Mouse (Mus musculus) lung, postnatal 0 days (tissue): Measurements from ENCODE around the gene C2. TPM values are rescaled to one million over a fixed set of nuclear protein-coding genes. Genes with fewer than 3 reads are reported as not detected.
A peak's percentile ranks its signal among the peaks of the same experiment; 100 is the strongest.

Source experiments
- ATAC-seq: fragments of 200-750 bp; cut with Nextera tagmentation; 2 replicates; pipeline ENCODE4 v1.8.0; 2017; ENCODE audit warnings: moderate library complexity
- DNase-seq: peaks from one replicate; pipeline ENCODE4 v3.0.0-alpha.2; 2016; ENCODE audit warnings: low spot score
- H3K27ac ChIP-seq: fragments of 300-500 bp; sonication (generic); 2 replicates; pipeline ENCODE4 v1.5.1; 2014; ENCODE audit warnings: antibody characterized with exemption, mild to moderate bottlenecking, low read length, mixed read lengths
- H3K27me3 ChIP-seq: fragments of 300-500 bp; sonication (generic); replicated peaks from 2 replicates; pipeline ENCODE4 v1.6.1; 2014; ENCODE audit warnings: low read length, mixed read lengths; ENCODE audit not compliant: insufficient read depth
- H3K36me3 ChIP-seq: fragments of 300-500 bp; sonication (generic); 2 replicates; pipeline ENCODE4 v1.6.1; 2014; ENCODE audit warnings: low read length, mixed read lengths; ENCODE audit not compliant: insufficient read depth
- H3K4me1 ChIP-seq: fragments of 300-500 bp; sonication (generic); 2 replicates; pipeline ENCODE4 v1.6.1; 2014; ENCODE audit warnings: antibody characterized with exemption, low read depth, low read length, mixed read lengths; ENCODE audit not compliant: insufficient read depth
- H3K4me2 ChIP-seq: fragments of 300-500 bp; sonication (generic); replicated peaks from 2 replicates; pipeline ENCODE4 v1.6.1; 2014; ENCODE audit warnings: low read depth, mild to moderate bottlenecking, low read length, moderate library complexity, mixed read lengths
- H3K4me3 ChIP-seq: fragments of 300-500 bp; sonication (generic); 2 replicates; pipeline ENCODE4 v1.5.1; 2014; ENCODE audit warnings: low read depth, low read length
- H3K9ac ChIP-seq: fragments of 300-500 bp; sonication (generic); replicated peaks from 2 replicates; pipeline ENCODE4 v1.6.1; 2014; ENCODE audit warnings: low read depth, mild to moderate bottlenecking
- H3K9me3 ChIP-seq: fragments of 300-500 bp; sonication (generic); 2 replicates; pipeline ENCODE4 v1.6.1; 2016; ENCODE audit warnings: low read length, mixed read lengths
- CTCF ChIP-seq: IDR thresholded peaks from 2 replicates; pipeline ENCODE4 v1.5.1; 2016; ENCODE audit warnings: antibody characterized with exemption, mild to moderate bottlenecking
- EP300 ChIP-seq: IDR thresholded peaks from 2 replicates; pipeline ENCODE4 v1.6.1; 2016; ENCODE audit warnings: antibody characterized with exemption, mild to moderate bottlenecking, control low read depth
- WGBS: fragments of 180-500 bp; shearing (Covaris S2); extraction: QIAGEN DNeasy Blood & Tissue Kit; methylation state at CpG from one replicate; pipeline ENCODE4 v1.1.7; 2014; 5-methylcytosine and 5-hydroxymethylcytosine counted together
- polyA plus RNA-seq: library from polyadenylated mRNA; unstranded; fragments of >200 nt; fragmentation: Nextera tagmentation; extraction: Ambion mirVana; gene quantifications from 2 replicates; pipeline ENCODE4 v1.2.1, GENCODE M21; 2015

The C2 gene
- polyA plus RNA-seq, 1 experiment from 2014 or later = 11.7 TPM

DNA sequence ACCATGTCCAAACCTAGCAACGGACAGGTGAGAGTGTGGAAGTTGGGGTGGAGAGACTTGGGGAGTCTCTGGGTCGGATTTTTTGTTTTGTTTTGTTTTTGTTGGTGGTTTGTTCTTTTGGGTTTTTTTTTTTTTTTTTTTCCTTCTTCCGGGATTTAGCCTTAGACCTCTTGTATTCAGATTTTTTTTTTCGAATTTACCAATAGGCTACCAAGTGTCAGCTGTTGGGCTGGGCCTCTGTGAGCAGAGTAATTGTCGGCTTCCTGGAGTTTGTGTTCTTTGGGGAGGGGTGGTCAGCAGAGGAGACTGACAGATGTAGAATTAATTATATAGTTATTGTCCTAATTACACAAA lies 1.8 kb upstream of the C2 start:
- WGBS = 0% methylated on average over 5 of the region's 5 CpGs
- TF ChIP-seq EP300 (no peak), CTCF (no peak)
- Histone ChIP-seq H3K4me1 (no peaks in the 10 kb centered on the region), H3K9ac (peak overlapping the region; percentile 85), H3K4me2 (peak overlapping the region; percentile 86), H3K4me3 (peak overlapping the region; percentile 91), H3K36me3 (no peaks in the 10 kb centered on the region), H3K27me3 (no peaks in the 10 kb centered on the region), H3K27ac (peak overlapping the region; percentile 92), H3K9me3 (no peaks in the 10 kb centered on the region)
- DNase-seq (peak; percentile 76), ATAC-seq (no peak)

DNA sequence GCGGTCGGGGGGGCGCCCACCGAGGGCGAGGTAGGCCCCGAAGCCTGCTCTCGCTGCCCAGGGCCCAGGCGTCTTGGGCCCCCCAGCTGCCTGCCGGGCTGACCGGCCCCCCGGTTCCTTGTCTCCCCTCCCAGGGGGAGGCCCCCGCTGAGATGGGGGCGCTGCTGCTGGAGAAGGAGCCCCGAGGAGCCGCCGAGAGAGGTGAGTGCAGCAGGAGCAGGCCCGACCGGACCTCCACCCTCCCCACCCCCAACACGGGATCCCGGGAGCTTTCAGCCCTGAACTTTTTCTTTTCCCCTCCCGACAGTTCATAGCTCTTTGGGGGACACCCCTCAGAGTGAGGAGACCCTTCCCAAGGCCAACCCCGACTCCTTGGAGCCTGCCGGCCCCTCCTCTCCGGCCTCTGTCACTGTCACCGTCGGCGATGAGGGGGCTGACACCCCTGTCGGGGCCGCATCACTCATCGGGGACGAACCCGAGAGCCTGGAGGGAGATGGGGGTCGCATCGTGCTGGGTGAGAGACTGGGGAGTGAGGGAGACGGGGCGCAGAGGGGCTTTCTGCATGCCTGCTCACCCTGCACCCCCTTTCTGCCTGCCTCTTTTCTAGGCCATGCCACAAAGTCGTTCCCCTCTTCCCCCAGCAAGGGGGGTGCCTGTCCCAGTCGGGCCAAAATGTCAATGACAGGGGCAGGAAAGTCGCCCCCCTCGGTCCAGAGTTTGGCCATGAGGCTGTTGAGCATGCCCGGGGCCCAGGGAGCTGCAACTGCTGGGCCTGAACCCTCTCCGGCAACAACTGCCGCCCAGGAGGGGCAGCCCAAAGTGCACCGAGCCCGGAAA lies 1.2 kb upstream of the C2 start:
- H3K27me3 ChIP-seq = no peaks in the 10 kb centered on the region
- no peaks in the 10 kb centered on the region for H3K4me1 ChIP-seq
- peak overlapping the region; percentile 85 for H3K9ac ChIP-seq
- 2% methylated on average over 30 of the region's 45 CpGs for WGBS
- no peaks in the 10 kb centered on the region for H3K36me3 ChIP-seq
- peak overlapping the region; percentile 86 for H3K4me2 ChIP-seq
- peak overlapping the region; percentile 92 for H3K27ac ChIP-seq
- DNase-seq (peak; percentile 38), ATAC-seq (no peak)
- peak overlapping the region; percentile 91 for H3K4me3 ChIP-seq
- TF ChIP-seq EP300 = no peak
- TF ChIP-seq CTCF = no peak
- H3K9me3 ChIP-seq = no peaks in the 10 kb centered on the region

DNA sequence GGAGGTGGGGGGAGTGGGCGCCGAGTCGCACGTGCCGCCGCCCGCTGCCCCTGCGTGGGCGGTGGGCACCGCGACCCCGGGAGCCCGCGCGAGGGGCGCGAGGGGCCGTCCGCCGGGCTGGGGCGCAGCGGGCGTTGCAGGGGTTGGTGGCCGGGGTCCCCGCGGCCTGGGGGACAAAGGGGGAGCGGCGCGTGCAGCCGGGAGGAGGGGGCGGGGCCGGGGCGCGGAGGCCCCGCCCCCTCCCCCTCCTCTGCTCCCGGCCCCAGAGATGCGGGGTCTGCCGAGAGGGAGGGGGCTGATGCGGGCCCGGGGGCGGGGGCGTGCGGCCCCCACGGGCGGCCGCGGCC lies 614 bp upstream of the C2 start:
- TF ChIP-seq EP300 (no peak), CTCF (no peak)
- peak overlapping the region; percentile 85 for H3K9ac ChIP-seq
- WGBS = 0% methylated on average over 7 of the region's 47 CpGs

DNA sequence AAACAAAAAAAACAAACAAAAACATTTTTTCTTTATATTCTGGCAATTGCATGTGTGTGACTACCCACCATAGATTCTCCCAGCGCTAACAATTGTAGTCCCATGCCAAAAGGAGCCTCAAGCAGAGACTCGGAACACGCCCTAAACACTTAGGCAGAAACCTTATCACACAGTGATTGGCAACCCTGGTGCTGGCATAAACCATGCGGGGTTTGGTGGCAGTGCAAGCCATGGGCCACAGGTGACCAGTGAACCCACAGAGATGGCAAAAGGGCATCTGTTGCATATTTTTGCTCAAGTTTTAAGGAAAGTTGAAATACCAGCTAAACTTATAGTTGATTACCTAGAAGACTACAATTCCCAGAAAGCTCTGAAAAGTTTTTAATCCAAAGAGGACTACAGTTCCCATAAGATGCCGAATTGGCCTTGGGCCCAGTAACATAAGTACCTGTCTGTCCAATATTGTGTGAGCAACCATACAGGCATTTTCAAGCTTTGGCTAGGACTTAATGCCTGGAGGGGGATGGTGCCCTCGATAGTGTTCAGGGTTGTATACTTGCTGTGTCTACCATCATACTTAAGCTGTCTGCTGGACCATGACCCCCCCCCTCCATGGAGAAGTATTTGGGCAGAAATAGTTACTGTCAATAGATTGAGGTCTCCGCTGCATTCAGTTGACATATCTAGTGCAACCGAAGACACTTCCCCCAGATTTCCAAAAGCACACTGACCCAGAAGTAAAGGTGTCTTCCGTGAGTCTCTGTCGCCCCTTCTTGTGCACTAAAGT lies 499 bp downstream of the C2 start:
- peak; percentile 88 for DNase-seq
- TF ChIP-seq EP300 = no peak
- TF ChIP-seq CTCF = no peak
- Histone ChIP-seq H3K27ac (peak overlapping the region; percentile 92), H3K36me3 (no peaks in the 10 kb centered on the region), H3K9ac (peak overlapping the region; percentile 85), H3K27me3 (no peaks in the 10 kb centered on the region), H3K4me2 (peak overlapping the region; percentile 86), H3K4me3 (peak overlapping the region; percentile 91), H3K9me3 (no peaks in the 10 kb centered on the region), H3K4me1 (peaks cover 3% of the 10 kb centered on the region; the same call in 1 of the 2 replicates)
- WGBS = 9% methylated on average over 10 of the region's 10 CpGs
- ATAC-seq = peak; percentile 12

More for the DNA sequence above, 614 bp upstream of the C2 start:
- Histone ChIP-seq H3K4me1 (peaks cover 3% of the 10 kb centered on the region; the same call in 1 of the 2 replicates), H3K9me3 (no peaks in the 10 kb centered on the region), H3K4me2 (peak overlapping the region; percentile 86), H3K27ac (peak overlapping the region; percentile 92), H3K27me3 (no peaks in the 10 kb centered on the region), H3K36me3 (no peaks in the 10 kb centered on the region), H3K4me3 (peak overlapping the region; percentile 91)
- DNase-seq (no peak), ATAC-seq (no peak)

DNA sequence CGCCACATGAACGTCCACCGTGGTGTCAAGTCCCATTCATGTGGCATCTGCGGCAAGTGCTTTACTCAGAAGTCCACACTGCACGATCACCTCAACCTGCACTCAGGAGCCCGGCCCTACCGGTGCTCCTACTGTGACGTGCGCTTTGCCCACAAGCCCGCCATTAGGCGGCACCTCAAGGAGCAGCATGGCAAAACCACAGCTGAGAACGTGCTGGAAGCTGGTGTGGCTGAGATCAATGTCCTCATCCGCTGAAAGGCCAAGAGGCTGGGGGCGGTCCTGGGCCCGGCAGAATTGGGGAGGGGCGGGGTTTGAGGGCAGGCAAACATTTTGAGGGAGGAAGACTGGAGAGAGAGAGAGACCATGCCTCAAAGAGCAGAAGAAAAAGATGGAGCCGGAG lies 1.7 kb downstream of the C2 start:
- DNase-seq (no peak), ATAC-seq (no peak)
- TF ChIP-seq CTCF (no peak), EP300 (no peak)
- Histone ChIP-seq H3K36me3 (no peaks in the 10 kb centered on the region), H3K4me1 (peaks cover 3% of the 10 kb centered on the region; the same call in 1 of the 2 replicates), H3K9me3 (no peaks in the 10 kb centered on the region), H3K9ac (no peak overlapping the region), H3K27me3 (no peaks in the 10 kb centered on the region), H3K4me2 (no peak overlapping the region), H3K27ac (no peak overlapping the region), H3K4me3 (no peak overlapping the region)
- 81% methylated on average over 17 of the region's 17 CpGs for WGBS

DNA sequence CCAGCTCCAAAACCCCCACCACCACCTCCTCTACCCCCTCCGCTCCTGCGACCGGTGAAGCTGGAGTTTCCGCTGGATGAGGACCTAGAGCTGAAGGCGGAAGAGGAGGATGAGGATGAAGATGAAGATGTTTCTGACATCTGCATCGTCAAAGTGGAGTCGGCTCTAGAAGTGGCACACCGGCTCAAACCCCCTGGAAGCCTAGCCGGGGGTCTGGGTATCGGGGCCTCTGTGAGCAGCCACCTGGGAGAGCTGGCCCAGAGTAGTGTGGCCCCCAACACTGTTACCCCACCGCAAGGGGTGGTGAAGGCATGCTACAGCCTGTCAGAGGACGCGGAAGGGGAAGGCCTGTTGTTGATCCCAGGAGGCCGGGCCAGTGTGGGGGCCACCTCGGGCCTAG lies 2.3 kb downstream of the C2 start:
- peaks cover 3% of the 10 kb centered on the region; the same call in 1 of the 2 replicates for H3K4me1 ChIP-seq
- no peak overlapping the region for H3K4me3 ChIP-seq
- H3K9ac ChIP-seq = no peak overlapping the region
- no peak overlapping the region for H3K4me2 ChIP-seq
- TF ChIP-seq CTCF (no peak), EP300 (no peak)
- ATAC-seq = no peak
- H3K27me3 ChIP-seq = no peaks in the 10 kb centered on the region
- WGBS = 94% methylated on average over 13 of the region's 15 CpGs
- no peak for DNase-seq
- H3K9me3 ChIP-seq = no peaks in the 10 kb centered on the region
- H3K36me3 ChIP-seq = no peaks in the 10 kb centered on the region
- H3K27ac ChIP-seq = no peak overlapping the region
